Mouse (Mus musculus) gonadal fat pad, adult 2 months (tissue): ENCODE measurements around the gene Trim29. TPM values are rescaled to one million over a fixed set of nuclear protein-coding genes. Genes with fewer than 3 reads are reported as not detected.

Experiments
- DNase-seq: peaks from one replicate; pipeline ENCODE4 v3.0.0-alpha.2; 2012; ENCODE audit warnings: low read depth
- polyA plus RNA-seq: library from polyadenylated mRNA; depleted of rRNA; stranded (reverse); fragments of >200 nt; gene quantifications from 2 replicates; pipeline ENCODE4 v1.2.3, GENCODE M21; 2012; rRNA removed

The Trim29 gene
- 8.9 and 12.3 TPM in 2 replicates for polyA plus RNA-seq

DNA sequence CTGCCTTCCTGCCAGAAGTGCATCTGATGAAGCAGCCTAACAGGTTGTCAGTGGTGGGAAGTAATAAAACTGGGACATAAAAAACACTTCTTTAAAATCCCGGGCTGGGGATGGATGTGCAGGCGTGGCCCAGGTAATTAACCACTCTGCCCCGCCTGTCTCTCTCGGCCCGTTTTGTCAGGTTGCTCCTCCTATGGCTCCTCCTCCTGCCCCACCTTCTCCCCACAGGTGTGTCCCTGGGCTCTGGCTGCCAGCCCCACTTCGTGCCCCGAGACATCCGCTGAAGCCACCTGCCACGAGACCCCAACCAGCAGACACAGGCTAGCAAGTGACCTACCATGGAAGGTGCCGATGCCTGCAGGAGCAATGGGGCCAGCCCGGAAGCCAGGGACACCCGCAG, at the start of gene Trim29:
TSS of gene Trim29 (plus strand) at position 311 of the 400 bp plus-strand sequence.
- DNase-seq = no peak

DNA sequence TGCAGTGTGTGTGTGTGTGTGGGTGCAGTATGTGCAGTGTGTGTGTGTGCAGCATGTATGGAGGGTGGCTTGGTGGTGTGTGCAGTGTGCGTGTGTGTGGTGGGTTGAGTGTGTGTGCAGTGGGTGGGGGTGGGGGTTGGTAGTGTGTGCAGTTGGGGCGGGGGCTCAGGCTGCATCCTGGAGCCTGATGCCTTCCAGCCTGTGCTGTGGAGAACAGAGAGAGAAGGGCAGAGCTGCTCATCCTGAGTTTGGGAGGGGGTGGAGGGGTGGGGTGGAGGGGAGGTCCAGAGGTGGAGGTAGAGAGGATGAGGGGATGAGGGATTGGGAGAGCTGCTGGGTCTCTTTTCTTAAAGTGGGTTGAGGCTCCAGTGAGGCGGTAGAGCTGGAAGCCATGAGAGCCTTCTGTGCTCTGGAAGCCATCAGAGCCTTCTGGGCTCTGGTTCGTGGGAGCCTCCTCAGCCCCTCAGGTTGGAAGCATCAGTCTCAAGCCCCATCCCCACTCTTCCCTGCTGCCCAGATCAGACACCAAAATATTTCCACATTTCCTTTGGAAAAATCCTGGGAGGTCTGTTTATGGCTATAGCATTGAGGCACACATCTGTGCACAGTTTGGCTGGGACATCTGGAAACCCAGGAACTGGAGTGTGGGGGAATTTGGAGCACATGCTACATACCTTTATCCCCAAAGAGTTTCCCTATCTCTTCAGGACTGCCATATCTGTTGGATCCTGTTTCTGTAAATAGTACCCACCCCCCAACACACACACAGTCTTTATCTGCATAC, 49.3 kb upstream of the Trim29 start:
- no peak for DNase-seq

DNA sequence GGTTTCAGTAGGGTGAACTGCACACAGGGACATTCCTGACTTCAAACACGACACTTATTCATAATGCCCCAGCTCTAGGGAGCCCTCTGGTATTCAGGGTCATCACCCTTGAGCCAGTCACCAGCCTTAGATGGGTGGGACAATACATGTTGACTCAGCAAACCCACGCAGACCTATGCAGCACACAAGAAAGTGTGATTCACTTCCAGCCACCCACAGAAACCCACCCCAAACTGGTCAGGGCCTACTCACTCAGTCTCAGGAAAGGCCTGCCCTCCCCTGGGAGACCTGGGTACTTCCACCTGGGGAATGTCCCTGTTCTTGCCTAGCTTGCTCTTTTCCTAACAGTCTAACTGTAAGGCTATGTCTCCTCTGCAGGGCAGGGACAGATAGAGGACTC, 48.7 kb upstream of the Trim29 start:
- DNase-seq = no peak

DNA sequence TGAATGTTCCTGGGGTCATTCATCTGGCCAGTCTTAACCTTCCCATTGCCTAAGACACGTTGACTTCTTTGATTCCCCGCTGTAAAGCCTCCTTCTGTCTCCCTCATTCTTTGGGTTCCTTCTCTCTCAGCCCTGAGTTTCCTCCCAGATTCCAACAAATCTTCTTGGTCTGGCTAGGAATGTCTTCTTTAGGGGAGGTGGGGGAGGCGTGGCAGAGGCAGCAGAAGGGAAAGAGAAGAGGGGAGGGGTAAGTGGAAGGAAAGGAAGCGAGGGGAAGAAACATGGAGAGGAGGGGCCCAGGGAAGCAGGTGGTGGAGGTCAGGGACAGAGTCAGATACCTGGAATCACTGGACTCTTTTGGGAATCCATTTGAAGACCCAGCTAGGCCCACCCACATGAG, 48.3 kb upstream of the Trim29 start:
- no peak for DNase-seq

DNA sequence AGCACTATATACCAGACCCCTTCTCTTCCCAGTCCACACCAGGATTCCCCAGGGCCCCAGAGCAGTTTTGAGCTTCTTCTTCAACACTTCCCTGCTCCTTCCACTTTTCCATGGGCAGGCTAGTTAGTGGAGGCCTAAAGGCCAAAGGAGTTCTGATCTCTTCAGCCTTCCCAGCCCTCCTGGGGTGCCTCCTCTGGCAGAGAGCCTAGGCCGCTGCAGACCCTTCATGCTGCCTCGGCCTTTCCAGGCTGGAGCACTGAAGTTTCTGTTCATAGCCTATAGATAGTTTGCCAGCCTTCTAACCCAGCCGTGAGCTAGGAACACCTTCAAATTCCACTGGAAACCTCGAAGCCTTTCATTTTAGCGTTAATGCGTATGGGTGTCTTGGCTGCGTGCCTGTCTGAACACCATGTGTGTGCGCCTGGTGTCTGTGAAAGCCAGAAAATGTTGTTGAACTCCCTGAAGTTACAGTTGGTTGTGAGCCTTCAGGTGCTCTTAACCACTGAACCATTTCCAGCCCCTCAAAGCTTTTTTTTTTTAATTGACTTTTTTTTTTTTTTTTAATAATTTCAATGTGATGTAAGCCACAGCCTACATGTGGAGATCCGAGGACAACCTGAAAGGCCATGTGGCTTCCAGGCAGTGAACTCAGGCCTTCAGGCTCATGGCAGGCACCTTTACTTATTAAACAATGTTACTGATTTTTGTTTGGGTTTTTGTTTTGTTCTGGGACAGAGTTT, 47.7 kb upstream of the Trim29 start:
- no peak for DNase-seq

DNA sequence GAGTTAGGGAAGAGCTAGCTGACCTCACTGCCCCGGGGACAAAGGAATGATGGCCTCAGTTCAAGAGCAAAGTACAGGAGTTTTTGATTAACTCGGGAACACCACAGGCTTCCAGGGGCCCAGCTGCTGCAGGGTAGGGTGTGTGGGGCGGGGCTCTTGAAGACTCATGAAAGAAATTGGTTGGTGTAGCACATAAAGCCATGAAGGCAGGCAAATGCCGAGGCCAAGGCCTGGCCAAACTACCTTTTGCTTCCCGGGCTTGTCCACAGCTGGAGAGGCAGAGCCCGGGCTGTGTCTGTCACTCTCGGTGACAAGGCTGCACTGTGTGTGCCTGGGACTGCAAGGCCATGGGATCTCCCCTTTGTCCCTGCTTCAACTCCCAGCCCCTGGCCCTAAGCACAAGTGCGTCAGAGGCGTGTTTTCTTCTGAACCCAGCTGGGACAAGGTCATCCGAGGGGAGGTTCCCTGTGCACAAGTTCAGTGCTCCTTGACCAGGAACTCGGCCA, 46.6 kb upstream of the Trim29 start:
- no peak for DNase-seq

DNA sequence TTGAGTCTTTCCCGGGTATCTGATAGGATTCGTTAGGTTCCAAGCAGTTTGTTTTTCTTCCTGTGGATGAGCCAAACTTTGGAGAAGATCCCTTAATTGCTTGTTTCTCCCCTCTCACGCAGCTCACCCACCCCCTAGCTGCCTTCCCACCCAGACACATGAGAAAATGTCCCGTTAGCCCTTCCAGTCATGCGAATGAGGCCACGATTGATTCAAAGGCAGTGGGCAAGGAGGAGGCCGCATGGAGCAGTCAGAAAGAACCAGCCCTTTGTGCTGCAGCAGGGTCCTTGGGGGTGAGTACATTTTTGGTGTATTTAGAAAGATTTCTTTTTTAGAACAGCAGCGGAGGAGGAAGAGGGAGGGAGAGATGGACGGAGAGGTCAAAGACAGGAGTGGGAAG, 45.5 kb upstream of the Trim29 start:
- DNase-seq = no peak

DNA sequence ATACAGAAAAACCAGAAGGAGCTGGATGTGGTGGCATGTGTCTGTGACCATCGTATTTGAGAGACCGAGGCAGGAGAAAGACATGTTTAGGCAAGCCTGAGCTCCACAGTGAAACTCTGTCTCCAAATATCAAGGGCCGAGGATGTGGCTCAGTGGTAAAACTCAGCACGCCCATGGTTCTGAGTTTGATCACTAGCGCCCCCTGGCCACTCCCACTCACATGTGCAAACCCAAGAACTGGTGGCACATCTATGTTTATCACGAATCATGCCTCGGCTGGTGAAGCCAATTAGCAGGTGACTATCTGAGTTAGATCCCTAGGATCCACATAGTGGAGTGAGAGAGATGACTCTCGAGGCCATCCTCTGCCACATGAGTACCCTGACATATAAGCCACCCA, 43.3 kb upstream of the Trim29 start:
- DNase-seq = no peak

DNA sequence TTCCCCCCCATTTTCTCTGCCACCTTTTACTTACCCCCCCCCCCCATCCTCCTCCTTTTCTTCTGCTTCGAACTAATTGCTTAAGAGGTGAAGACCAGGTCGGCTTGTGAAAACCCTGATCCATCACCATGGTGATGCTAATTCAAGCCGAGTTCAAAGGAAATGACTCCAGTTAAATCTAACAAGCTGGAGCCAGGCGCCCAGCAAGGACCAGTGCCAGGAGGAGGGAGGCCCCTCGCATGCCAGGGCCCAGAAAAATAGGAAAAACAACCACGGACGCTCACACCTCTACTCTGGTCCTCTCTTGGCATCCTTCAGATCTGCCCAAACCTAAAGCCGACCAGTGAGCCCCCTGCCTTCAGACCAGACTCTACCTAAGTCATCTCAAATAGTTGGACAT, 41.5 kb upstream of the Trim29 start:
- DNase-seq = no peak

DNA sequence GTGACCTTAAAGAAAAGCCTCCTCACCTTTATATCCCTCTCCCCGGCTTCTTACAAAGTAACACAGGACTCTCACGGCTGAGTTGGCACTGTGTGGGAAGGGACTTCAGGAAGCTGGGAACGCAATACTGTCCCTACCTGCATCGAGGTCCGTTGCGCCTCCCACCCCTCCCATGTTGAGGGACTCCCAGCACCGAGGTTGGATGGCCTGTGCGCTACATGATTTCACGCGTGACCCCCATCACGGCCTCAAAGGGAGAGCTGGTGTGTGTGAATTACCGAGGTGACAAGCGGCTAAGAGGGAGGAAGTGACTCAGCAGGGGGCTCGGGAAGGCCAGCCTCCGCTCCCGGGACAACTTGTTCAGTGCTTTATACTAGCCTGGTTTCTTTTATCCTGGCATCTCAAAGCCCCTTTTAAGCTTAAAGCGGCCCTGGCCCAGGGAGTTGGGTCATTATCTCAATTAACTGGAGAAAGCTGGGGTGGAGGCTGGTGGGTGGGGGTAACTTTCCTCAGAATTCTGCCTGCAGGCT, 39.9 kb upstream of the Trim29 start:
- no peak for DNase-seq

DNA sequence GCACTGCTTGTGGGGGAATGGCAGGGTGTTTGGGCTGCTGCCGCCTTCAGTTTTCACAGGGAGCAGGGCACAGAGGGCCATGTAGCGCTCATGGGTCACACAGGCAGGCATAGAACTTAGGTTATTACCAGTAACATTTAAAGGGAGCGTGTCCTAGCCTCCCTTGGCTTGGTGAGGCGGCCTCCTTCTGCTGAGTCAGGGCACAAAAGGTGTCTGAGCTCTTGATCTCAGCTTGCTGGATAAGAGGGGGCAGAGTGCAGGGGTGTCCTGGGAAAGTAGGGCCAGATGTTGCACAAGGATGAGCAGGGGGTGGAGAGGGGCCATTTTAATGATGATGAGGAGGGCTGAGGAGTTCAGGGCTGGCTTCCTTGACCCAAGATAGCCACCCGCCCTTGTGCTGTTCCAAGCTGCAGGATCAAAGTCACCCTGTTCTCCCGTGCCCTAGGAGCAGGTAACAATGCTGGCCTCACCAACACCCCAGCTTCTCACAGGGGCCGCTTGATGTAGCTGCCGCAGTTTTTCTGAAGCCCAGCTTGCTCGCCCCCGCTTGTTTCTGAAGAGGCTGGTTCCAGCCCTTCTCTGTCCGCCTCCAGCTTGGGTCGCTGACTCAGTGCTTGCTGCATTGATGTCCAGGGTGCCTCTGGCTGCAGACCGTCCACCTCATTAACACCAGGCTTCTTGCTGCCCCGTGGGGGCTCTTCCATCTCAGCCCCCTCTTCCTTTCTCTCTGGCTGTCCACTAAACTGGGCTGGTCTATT, 38.7 kb upstream of the Trim29 start:
- no peak for DNase-seq

DNA sequence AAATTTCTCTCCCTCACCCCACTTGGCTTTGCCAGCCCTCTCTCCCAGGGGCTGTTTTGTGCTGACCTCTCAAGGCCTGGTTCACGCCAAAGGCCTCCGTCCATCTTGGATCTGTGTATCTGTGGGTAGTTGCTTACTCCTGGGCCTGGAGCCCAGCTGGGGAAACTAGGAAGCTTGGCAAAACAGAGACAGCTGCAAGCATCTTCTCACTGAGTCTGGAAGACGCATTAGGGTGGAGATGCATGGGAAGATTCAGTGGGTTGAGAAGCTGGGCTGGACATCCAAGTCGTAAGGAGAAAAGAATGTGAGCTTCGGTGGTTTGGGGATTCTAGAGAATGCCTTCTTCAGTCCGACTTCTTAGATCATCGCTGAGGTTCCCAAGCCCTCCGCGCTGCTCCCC, 36.9 kb upstream of the Trim29 start:
- DNase-seq = no peak

DNA sequence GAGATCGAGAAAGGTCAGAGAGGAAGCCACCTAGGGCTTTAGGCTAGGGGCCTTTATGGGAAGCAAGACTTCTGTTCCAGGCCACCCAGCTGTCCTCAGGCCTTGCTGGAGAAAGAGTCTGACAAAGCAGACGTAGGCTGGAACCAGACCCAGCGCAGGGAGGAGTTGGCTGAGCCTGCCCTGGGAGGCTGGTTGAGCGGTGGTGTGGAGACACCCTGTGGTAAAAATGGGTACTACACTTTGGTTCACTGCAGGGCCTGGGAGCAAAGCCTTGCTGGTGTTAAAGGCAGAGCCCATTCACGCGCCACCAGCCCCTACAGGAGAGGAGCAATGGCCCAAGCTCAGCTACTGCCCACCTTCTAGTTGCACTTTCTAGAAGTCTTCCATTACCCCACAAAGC, 26.4 kb upstream of the Trim29 start:
- DNase-seq = no peak

DNA sequence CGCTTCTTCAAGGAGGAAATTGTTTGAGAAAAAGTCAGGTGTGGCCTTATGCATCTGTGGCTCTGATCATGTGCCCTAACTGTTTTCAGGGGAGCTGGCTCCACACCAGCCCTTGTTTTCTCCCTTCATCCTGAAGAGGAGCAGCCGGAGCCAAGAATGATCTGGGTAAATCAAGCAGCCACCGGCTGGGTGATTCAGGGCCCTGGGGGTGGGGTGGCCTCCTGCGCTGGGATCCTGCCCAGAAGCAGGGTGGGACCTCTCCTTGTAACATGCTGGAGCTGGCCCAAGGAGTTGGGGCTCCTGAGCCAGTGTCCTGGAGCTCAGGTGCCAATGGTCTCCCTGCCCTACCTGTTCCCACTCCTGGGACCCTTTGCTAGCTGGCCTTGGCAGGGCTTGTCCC, 25.4 kb upstream of the Trim29 start:
- DNase-seq = no peak

DNA sequence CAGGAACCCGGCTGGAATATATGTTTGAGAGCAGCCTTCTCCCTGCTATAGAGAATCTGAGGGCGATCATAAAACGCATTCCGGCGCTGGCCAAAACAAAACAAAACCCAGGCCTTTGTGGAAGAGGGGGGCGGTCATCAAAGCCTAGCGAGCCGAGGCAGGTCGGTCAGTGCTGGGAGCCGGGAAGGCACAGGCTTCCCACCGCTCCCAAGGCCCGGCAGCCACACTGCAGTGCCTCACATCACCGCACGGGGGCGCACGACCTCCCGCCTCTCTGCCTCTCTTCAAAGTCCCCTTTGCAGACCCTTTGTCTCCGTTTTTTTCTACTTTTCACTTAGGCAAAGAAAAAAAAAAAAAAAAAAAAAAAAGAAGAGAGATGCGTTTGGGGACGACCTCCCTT, 23.8 kb upstream of the Trim29 start:
- no peak for DNase-seq

DNA sequence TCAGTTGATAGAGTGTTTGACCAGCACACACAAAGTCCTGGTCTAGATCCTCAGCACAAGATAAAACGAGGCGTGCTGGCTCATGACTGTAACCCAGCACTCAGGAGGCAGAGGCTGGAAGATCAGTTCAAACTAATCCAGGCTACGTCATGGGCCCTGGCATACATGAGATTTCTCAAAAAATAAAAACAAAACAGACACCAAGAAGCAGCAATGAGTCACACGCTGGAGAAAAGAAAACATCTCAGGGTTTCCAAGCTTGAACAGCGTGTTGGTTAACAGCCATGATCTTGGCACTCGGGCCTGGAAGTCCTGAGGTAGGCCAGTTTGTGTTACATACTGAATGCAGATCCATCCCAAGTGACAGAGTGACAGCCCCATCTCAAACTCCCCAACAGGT, 17.6 kb upstream of the Trim29 start:
- DNase-seq = no peak

DNA sequence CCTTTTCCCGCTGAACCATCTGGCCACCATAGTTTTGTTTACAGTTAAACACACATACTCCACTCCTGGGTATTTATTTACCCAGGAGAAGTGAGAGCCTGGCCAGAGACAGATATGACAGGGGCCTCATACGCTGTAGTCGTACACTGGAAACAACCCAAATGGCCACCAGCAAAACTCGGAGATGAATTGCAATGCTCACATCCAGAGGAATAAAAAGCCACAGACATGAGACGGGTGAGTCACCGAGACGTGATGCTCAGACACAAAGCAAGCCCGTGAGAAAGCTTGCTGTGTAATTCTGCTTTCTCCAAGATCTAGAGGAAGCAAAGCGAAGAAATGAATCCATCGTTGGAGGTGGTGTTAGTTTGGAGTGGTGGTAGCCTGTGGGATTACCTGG, 10.3 kb upstream of the Trim29 start:
- no peak for DNase-seq

DNA sequence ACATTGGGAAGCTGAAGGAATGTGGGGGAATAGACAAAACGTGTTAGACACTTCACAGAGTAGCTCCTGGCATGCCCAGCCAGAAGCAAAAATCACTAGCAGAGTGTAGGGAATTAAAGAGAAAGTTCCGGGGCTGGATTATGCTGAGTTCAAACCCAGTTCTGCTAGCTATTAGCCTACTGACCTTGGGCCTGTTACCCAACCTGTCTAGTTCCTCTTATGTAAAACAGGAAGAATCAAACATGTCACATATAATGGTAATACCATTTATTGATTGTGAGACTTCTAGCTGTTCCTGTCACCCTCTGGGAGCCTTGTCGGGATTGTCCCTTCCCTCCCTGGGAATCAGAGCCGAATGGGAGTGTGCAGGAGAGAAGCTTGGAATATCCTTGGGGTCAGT, 7.7 kb upstream of the Trim29 start:
- no peak for DNase-seq

DNA sequence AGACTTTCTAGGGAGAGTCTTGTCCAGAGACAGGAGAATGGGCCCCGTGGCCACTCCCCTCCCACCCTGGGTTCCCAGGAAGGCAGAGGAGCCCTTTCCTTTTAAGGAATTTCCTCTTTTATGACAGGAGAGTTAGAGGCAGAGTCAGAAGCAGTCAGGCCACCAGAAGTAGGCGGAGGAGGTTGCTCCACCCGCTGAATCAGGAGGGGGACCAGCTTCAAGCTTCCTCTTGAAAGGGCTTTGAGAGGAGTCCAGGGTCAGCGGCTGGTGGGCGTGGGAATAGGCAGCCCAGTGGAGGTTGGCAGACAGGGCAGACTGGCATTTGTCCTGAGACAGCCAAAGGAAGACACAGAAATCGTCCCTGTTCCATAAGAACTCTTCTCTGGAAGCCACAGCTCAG, 4.8 kb upstream of the Trim29 start:
- no peak for DNase-seq

DNA sequence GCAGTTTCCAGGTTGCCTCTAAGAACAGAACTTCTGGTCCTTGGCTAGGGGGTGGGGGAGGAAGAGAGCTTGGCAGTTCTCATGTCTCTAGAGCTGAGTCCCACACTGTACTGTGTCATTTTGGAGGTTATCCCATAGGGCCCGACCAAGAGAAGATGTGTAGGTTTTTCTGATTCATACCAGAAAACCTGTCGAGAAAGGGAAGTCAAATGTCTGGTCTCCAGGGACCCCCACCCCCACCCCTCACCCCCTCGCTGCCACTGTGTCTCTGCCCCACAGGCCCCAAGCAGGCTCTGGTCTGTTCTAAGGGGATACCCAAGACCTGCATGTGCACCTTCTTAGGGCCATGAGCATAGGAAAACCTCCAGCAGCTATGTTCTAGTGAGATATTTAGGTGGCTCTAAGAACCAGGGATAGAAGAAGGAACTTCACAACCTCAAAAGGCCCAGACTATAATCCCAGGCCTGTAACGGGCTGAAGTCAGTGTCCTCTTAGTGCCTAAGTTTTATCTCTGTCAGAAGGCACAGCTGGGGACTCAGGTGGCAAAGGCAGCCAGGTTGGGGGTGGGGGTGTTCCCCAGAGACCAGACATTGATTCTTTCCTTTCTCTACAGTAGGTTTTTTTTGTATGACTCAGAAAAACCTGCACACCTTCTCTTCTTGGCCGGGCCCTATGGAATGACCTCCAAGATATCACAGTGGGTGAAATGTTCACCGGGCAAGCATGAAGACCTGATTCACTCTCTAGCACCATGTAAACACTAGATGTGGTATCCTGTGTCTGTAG, 1.4 kb upstream of the Trim29 start:
- no peak for DNase-seq

DNA sequence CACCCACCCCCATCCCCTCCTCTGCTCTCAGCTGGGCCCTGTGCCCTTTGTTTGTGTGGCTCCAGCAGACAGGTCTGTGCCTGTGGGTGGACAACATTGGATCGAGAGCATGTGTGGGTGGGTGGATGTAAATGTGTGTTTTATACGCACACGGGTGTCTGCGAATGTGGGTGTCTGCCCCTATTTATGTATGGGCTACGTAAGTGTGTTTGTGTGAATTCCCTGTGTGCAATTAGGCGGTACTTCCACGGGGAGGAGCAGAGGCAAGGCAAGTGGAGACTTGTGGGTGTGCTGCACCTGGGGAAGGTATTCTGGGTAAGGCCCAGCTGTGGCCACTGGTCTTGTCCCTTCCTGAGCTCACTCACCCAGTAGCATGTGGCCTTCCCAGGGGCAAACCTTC, 1.5 kb downstream of the Trim29 start:
- DNase-seq = peak; percentile 87
